Comparison of ENCODE assay signal across 9 mouse cellular contexts in genomic region chr16:19760505-19761496, GRCm38 (mm10). TPM values are rescaled to one million over a fixed set of nuclear protein-coding genes. Genes with fewer than 3 reads are reported as not detected.
DNase-seq lines count a peak whose midpoint lies in the region; ATAC-seq and TF ChIP-seq lines count a peak whose summit lies in the region.
"Had no signal": no experiment of that assay in that cellular context is flagged by ENCODE, and none has a peak within 500 bp of the region (broad histone marks: within the 10 kb centered on the region; RNA-seq: fewer than 3 reads in every experiment).

No protein-coding gene starts in this region.

- H3K4me2 ChIP-seq in CH12.LX (ENCODE audit: insufficient read depth, low read depth, poor library complexity, severe bottlenecking): peak overlapping the region; percentile 99
- peak overlapping the region; percentile 85 for H3K4me2 ChIP-seq in limb, embryonic 15.5 days
- peak overlapping the region; percentile 72 for H3K4me2 ChIP-seq in midbrain, embryonic 16.5 days (ENCODE audit: low read length)

- H3K9me3 ChIP-seq in CH12.LX (replicated peaks; ENCODE audit: low read length): no peaks in the 10 kb centered on the region
- no peaks in the 10 kb centered on the region for H3K9me3 ChIP-seq in embryonic facial prominence, embryonic 10.5 days
- no peaks in the 10 kb centered on the region for H3K9me3 ChIP-seq in limb, embryonic 15.5 days
- no peaks in the 10 kb centered on the region for H3K9me3 ChIP-seq in midbrain, embryonic 16.5 days (replicated peaks; ENCODE audit: control insufficient read depth, low read length, poor library complexity, severe bottlenecking)

- dilution Hi-C loops in CH12.LX (cut with MboI; ENCODE audit: extremely low pct_ligation_motif_present, extremely low pct_unique_long_range_greater_than_20kb, low sequenced_read_pairs): no loop called here

- H3K36me3 ChIP-seq in CH12.LX (replicated peaks in 1 of 2; ENCODE audit: control insufficient read depth in 1 of 2, insufficient read depth in 1 of 2, low read length in 1 of 2): peaks cover 0 to 2% of the 10 kb centered on the region in 2 experiments
- peaks cover 20% of the 10 kb centered on the region for H3K36me3 ChIP-seq in embryonic facial prominence, embryonic 10.5 days (replicated peaks)
- peaks cover 7% of the 10 kb centered on the region; the same call in 1 of the 2 replicates for H3K36me3 ChIP-seq in limb, embryonic 15.5 days
- peaks cover 7% of the 10 kb centered on the region for H3K36me3 ChIP-seq in midbrain, embryonic 16.5 days (ENCODE audit: control insufficient read depth, insufficient read depth, low read length)
- H3K36me3 ChIP-seq in testis, adult 2 months (ENCODE audit: control insufficient read depth, insufficient read depth, low read length): no peaks in the 10 kb centered on the region

- TF ChIP-seq POLR2A in cerebellum, adult 2 months (IDR thresholded peaks at IDR 0.05; ENCODE audit: borderline replicate concordance, insufficient read depth, low read length): no peak
- no peak for TF ChIP-seq POLR2A in CH12.LX (IDR thresholded peaks at IDR 0.05; ENCODE audit: low read depth, low read length)
- TF ChIP-seq POLR2A in testis, adult 2 months (IDR thresholded peaks at IDR 0.05; ENCODE audit: control insufficient read depth, low read depth, low read length): no peak

- no peaks in the 10 kb centered on the region for H3K4me1 ChIP-seq in cerebellum, adult 2 months (ENCODE audit: control insufficient read depth, insufficient read depth, low read length)
- peaks cover 4 to 25% of the 10 kb centered on the region in 2 experiments; a peak in 3 of 4 replicates for H3K4me1 ChIP-seq in CH12.LX (ENCODE audit: control insufficient read depth in 1 of 2, insufficient read depth in 2 of 2)
- H3K4me1 ChIP-seq in embryonic facial prominence, embryonic 10.5 days: peaks cover 13% of the 10 kb centered on the region
- peaks cover 5% of the 10 kb centered on the region; the same call in 1 of the 2 replicates for H3K4me1 ChIP-seq in limb, embryonic 15.5 days
- H3K4me1 ChIP-seq in midbrain, embryonic 16.5 days (ENCODE audit: control insufficient read depth, insufficient read depth, low read length): peaks cover 15% of the 10 kb centered on the region
- peaks cover 9% of the 10 kb centered on the region for H3K4me1 ChIP-seq in testis, adult 2 months (ENCODE audit: control insufficient read depth, insufficient read depth, low read length)

- peak; percentile 70 for ATAC-seq in limb, embryonic 15.5 days (ENCODE audit: insufficient number of reproducible peaks, low FRiP score, low TSS enrichment, low read depth)
- ATAC-seq in midbrain, embryonic 16.5 days: peak; percentile 90

- TF ChIP-seq RAD21 in CH12.LX (IDR thresholded peaks at IDR 0.05; ENCODE audit: low read depth, low read length): no peak

- peak overlapping the region; percentile 18; the same call in 1 of the 2 replicates for H3K9ac ChIP-seq in CH12.LX (ENCODE audit: insufficient read depth, low read depth)
- H3K9ac ChIP-seq in limb, embryonic 15.5 days: peak overlapping the region; percentile 74
- H3K9ac ChIP-seq in midbrain, embryonic 16.5 days (ENCODE audit: low read depth, low read length): peak overlapping the region; percentile 97

- DNase-seq in cerebellum, adult 2 months: peak; percentile 4 to 10
- DNase-seq in cerebellum, adult 18-20 months: no peak
- peak; percentile 41 for DNase-seq in CH12.LX (ENCODE audit: extremely low read depth)
- DNase-seq in embryonic facial prominence, embryonic 10.5 days (ENCODE audit: low spot score): peak; percentile 80
- DNase-seq in heart, postnatal 4 days: peak; percentile 27

- TF ChIP-seq CTCF in cerebellum, adult 2 months (IDR thresholded peaks at IDR 0.05; ENCODE audit: borderline replicate concordance, insufficient read depth, low read depth, low read length): no peak
- no peak for TF ChIP-seq CTCF in CH12.LX (conservative IDR thresholded peaks at IDR 0.05 in 1 of 2, IDR thresholded peaks at IDR 0.05 in 1 of 2; ENCODE audit: low read depth in 2 of 2, low read length in 2 of 2)
- TF ChIP-seq CTCF in testis, adult 2 months (IDR thresholded peaks at IDR 0.05; ENCODE audit: control insufficient read depth, insufficient read depth, insufficient replicate concordance, low read depth, low read length): no peak

- H3K27me3 ChIP-seq in cerebellum, adult 2 months (ENCODE audit: control insufficient read depth, insufficient read depth, low read length): peaks cover 2% of the 10 kb centered on the region; the same call in 1 of the 2 replicates
- H3K27me3 ChIP-seq in CH12.LX (replicated peaks): peaks cover 31% of the 10 kb centered on the region
- H3K27me3 ChIP-seq in embryonic facial prominence, embryonic 10.5 days (replicated peaks; ENCODE audit: low read depth, poor library complexity, severe bottlenecking): no peaks in the 10 kb centered on the region
- no peaks in the 10 kb centered on the region for H3K27me3 ChIP-seq in limb, embryonic 15.5 days
- H3K27me3 ChIP-seq in midbrain, embryonic 16.5 days (ENCODE audit: control insufficient read depth, insufficient read depth, low read depth, low read length): no peaks in the 10 kb centered on the region
- H3K27me3 ChIP-seq in testis, adult 2 months (ENCODE audit: control insufficient read depth, insufficient read depth, low read length): peaks cover 5% of the 10 kb centered on the region; the same call in 1 of the 2 replicates

- WGBS in cerebellum, adult 2 months: under 1% methylated on average over 61 of the region's 61 CpGs
- under 1% methylated on average over 61 of the region's 61 CpGs for WGBS in embryonic facial prominence, embryonic 10.5 days
- under 1% methylated on average over 61 of the region's 61 CpGs for WGBS in limb, embryonic 15.5 days
- WGBS in midbrain, embryonic 16.5 days: under 1% methylated on average over 61 of the region's 61 CpGs

- no peak for TF ChIP-seq EP300 in CH12.LX (IDR thresholded peaks at IDR 0.05; ENCODE audit: low read length)

- no peak overlapping the region for H3K27ac ChIP-seq in cerebellum, adult 2 months (ENCODE audit: insufficient read depth, low read length)
- no peak overlapping the region for H3K27ac ChIP-seq in CH12.LX (ENCODE audit: insufficient read depth, low read depth)
- H3K27ac ChIP-seq in embryonic facial prominence, embryonic 10.5 days (replicated peaks): peak overlapping the region; percentile 99
- H3K27ac ChIP-seq in limb, embryonic 15.5 days: peak overlapping the region; percentile 82
- H3K27ac ChIP-seq in midbrain, embryonic 16.5 days (ENCODE audit: low read length): peak overlapping the region; percentile 88
- no peak overlapping the region for H3K27ac ChIP-seq in testis, adult 2 months (ENCODE audit: control insufficient read depth, insufficient read depth, low read depth, low read length)

- in situ Hi-C loops in CH12.LX (cut with MboI; ENCODE audit: low pct_ligation_motif_present, low pct_unique_long_range_greater_than_20kb, low sequenced_read_pairs): no loop called here

- H3K79me2 ChIP-seq in CH12.LX (replicated peaks; ENCODE audit: control insufficient read depth, extremely low read depth, insufficient read depth, poor library complexity, severe bottlenecking): no peaks in the 10 kb centered on the region; the same call in 1 of the 2 replicates

- peak overlapping the region; percentile 39 for H3K4me3 ChIP-seq in cerebellum, adult 2 months (replicated peaks; ENCODE audit: insufficient read depth, low read depth, low read length)
- peak overlapping the region; percentile 8 to 53 (median 47) for H3K4me3 ChIP-seq in CH12.LX (replicated peaks in 1 of 3; ENCODE audit: low read depth in 2 of 3, low read length in 2 of 3, poor library complexity in 1 of 3)
- H3K4me3 ChIP-seq in embryonic facial prominence, embryonic 10.5 days: peak overlapping the region; percentile 82
- H3K4me3 ChIP-seq in limb, embryonic 15.5 days: peak overlapping the region; percentile 56
- peak overlapping the region; percentile 91 for H3K4me3 ChIP-seq in midbrain, embryonic 16.5 days (ENCODE audit: low read depth, low read length)
- H3K4me3 ChIP-seq in testis, adult 2 months (ENCODE audit: control insufficient read depth, low read depth, low read length): peak overlapping the region; percentile 84

TF ChIP-seq in CH12.LX, 34 proteins besides CTCF, POLR2A, EP300 and RAD21:
- TF ChIP-seq UBTF (IDR thresholded peaks at IDR 0.05; ENCODE audit: low read depth, low read length): 0 out of 2 replicates have a peak, but pooled peaks have one; percentile 73
- peak; percentile 68 for TF ChIP-seq BHLHE40 (IDR thresholded peaks at IDR 0.05; ENCODE audit: low read depth, low read length)
- TF ChIP-seq MEF2A (IDR thresholded peaks at IDR 0.05; ENCODE audit: borderline replicate concordance, low read depth, low read length): no peak
- TF ChIP-seq MXI1 (IDR thresholded peaks at IDR 0.05; ENCODE audit: low read depth, low read length): 0 out of 2 replicates have a peak, but pooled peaks have one; percentile 28
- no peak for TF ChIP-seq IRF4 (IDR thresholded peaks at IDR 0.05; ENCODE audit: low read depth, low read length)
- no peak for TF ChIP-seq ZKSCAN1 (IDR thresholded peaks at IDR 0.05; ENCODE audit: borderline replicate concordance, low read depth, low read length)
TF ChIP-seq in CH12.LX: peak in this region for 3.

RNA-seq across cellular contexts. Expression of gene B3gnt5, which starts 0.8 kb away (rescaled TPM):
- polyA plus RNA-seq in cerebellum, adult 2 months (2012; rRNA removed): 5.1 and 7.2 TPM in 2 replicates
- total RNA-seq in CH12.LX (2012; rRNA removed) (1.6 and 1.9 TPM in 2 replicates), CH12.LX (2014; rRNA removed) (6.3 and 6.5 TPM in 2 replicates)
- polyA plus RNA-seq in CH12.LX (2012; ENCODE audit: insufficient read length, low read depth): 3.1 and 3.4 TPM in 2 replicates
- polyA plus RNA-seq in embryonic facial prominence, embryonic 10.5 days (2016; fragmentation: Nextera tagmentation; extraction: Ambion mirVana): 40.2 and 42.2 TPM in 2 replicates
- total RNA-seq in heart, postnatal 4 days (2021): 10 to 100 TPM; 18.0 to 21.9 TPM
- 12.2 and 13.5 TPM in 2 replicates for polyA plus RNA-seq in limb, embryonic 15.5 days (2015; fragmentation: Nextera tagmentation; extraction: Ambion mirVana)
- polyA plus RNA-seq in midbrain, embryonic 16.5 days (2015; fragmentation: Nextera tagmentation; extraction: Ambion mirVana): 41.8 and 47.5 TPM in 2 replicates
- 0.19 TPM in 1 of 2 replicates, not detected in the other for polyA plus RNA-seq in testis, adult 2 months (2012; rRNA removed)
- total RNA-seq: MEL had no signal

RNA-seq across cellular contexts. Expression of gene Lamp3, which starts 54.6 kb away (rescaled TPM):
- not detected in 2 replicates for polyA plus RNA-seq in cerebellum, adult 2 months (2012; rRNA removed)
- total RNA-seq in CH12.LX (2012; rRNA removed) (0.04 TPM in 1 of 2 replicates, not detected in the other), CH12.LX (2014; rRNA removed) (0.26 TPM in 2 replicates)
- polyA plus RNA-seq in CH12.LX (2012; ENCODE audit: insufficient read length, low read depth): 0.11 and 0.16 TPM in 2 replicates
- polyA plus RNA-seq in embryonic facial prominence, embryonic 10.5 days (2016; fragmentation: Nextera tagmentation; extraction: Ambion mirVana): 0.05 and 0.11 TPM in 2 replicates
- total RNA-seq in heart, postnatal 4 days (2021): under 1 TPM in 1 of 2 experiments, not detected in 1; 0.09 TPM
- polyA plus RNA-seq in limb, embryonic 15.5 days (2015; fragmentation: Nextera tagmentation; extraction: Ambion mirVana): not detected in 2 replicates
- polyA plus RNA-seq in midbrain, embryonic 16.5 days (2015; fragmentation: Nextera tagmentation; extraction: Ambion mirVana): not detected in 2 replicates
- polyA plus RNA-seq in testis, adult 2 months (2012; rRNA removed): 0.05 and 0.12 TPM in 2 replicates
- total RNA-seq: MEL had no signal

Comparison
In these comparisons a context has a peak if more than half of its experiments do, and no peak if none do; other contexts are left out.
1. DNase-seq: peak in cerebellum, adult 2 months (2 of 2), CH12.LX (single experiment), embryonic facial prominence, embryonic 10.5 days (single experiment) and heart, postnatal 4 days (single experiment); none in cerebellum, adult 18-20 months (0 of 2).
2. H3K27ac ChIP-seq: peak in embryonic facial prominence, embryonic 10.5 days (single experiment), limb, embryonic 15.5 days (single experiment) and midbrain, embryonic 16.5 days (single experiment); none in cerebellum, adult 2 months (single experiment), CH12.LX (single experiment) and testis, adult 2 months (single experiment).
3. H3K4me3 ChIP-seq: peak in every context shown above with its lines; median percentile 91 in midbrain, embryonic 16.5 days; 84 in testis, adult 2 months; 82 in embryonic facial prominence, embryonic 10.5 days; 56 in limb, embryonic 15.5 days; 47 in CH12.LX; 39 in cerebellum, adult 2 months.
4. H3K9ac ChIP-seq: peak in every context shown above with its lines; median percentile 97 in midbrain, embryonic 16.5 days; 74 in limb, embryonic 15.5 days; 18 in CH12.LX.
5. Peak in every context shown above with its lines, with median percentiles within 50 percentile points of each other: H3K4me2 ChIP-seq.